Mouse (Mus musculus): Measurements from ENCODE around the gene Fkbp3. TPM values are rescaled to one million over a fixed set of nuclear protein-coding genes. Genes with fewer than 3 reads are reported as not detected.
"Not testable (repeated sequence)": the region's sequence is repeated elsewhere in the genome, so short reads cannot be mapped to it uniquely, and the experiment has no call there.

Fkbp3 gene
- total RNA-seq (2021), result 100 to 1,000 TPM; 174 to 193 TPM
- long read RNA-seq, transcript Fkbp3-201 (7 exons, 1,022 nt), result major isoform, 434 of 458 reads
- long read RNA-seq, partial matches to known transcripts, result 5 of 458 reads
- long read RNA-seq, other reads (novel, unspliced or antisense), result 17 of 458 reads

DNA sequence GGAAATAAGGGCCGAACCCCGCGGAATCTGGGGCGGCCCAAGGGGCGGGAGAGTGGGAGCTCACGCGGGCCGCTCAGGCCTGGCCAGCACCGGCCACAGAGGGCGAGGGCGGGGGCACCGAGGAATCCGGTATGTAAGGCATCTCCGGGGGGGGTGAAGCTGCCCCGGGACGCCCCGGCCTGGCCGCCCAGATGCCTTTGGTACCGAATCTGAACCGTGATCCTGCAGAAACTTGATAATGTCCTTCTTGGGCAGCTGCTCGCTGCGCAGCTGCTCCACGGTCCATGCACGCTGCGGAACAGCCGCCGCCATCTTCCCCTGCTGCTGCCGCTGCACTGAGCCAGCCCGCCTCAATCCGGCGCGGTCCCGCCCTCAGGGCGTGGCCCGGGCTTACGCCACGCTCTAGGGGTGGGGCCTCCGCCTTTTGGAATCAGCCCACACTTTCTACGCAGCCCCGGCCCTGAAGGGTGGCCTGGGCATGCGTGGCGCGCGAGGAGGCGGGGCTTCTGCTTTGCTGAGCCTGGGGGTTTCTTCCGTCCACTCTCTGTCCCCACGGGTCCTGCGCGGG is at the start of gene Fkbp3:
Gene Fkbp3 (minus strand): TSS at position 397 of the 568 bp plus-strand sequence.
- peak; percentile 96 to 98 for DNase-seq (ENCODE audit: low spot score in 2 of 2)

DNA sequence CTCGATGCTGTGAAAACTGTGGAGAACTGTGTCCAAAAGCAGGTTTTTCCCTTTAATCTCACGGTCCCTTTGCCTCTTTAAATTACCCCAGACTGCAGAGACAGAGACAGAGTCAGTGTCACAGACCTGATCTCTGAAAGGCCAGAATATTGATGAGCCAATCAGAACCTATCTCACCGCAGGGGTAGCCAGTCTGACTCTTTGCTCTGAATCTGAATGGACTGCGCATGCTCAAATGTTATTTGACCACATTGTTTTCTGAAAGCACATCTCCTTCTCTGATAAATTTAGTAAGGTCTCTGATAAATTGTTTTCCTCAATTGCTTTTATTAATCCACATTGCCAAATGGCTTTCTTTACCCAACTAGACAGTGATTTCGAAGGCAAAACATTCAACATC is 45.6 kb upstream of the Fkbp3 start:
- DNase-seq (ENCODE audit: low spot score in 2 of 2), result no peak

DNA sequence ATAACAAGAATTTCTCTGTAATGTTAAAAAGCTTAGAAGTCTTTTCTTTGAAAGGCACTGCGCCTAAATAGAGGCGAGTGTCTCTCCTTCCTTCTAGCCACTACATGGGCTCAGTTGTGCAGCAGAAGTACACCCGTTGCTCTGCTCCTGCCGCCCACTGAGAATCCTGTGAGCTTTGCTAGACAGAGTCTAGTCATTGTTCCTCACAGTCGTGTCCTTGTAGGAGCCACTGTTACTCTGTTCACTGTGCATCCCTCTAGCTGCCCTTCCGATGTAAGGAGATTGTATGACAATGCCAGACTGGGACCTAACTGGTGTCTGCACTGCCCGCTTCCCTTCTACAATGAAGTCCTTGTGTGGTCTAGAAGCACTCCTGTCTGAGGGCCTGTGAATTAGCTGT is 45.2 kb upstream of the Fkbp3 start:
- DNase-seq (ENCODE audit: low spot score in 2 of 2), result peak in 1 of 2 experiments; percentile 13

DNA sequence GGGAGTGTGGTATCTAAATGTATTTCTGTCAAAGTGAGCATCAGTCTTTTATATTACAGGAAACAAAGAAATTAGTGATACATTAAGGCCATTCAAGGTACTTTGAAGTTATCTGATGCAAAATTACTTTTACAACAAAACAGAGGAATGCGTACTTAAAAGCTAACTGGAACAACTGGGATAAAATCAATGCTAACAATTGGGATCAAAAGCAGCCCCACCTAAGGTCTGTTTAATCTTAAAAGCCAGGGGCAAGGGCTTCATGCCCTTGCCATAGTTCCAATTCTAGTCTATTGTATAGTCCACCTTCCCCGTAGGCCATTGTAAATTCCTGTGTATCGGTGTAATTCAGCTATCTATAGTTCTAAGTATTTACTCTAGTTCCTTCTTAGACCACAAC is 41.2 kb upstream of the Fkbp3 start:
- not testable (repeated sequence) for DNase-seq (ENCODE audit: low spot score in 2 of 2)

DNA sequence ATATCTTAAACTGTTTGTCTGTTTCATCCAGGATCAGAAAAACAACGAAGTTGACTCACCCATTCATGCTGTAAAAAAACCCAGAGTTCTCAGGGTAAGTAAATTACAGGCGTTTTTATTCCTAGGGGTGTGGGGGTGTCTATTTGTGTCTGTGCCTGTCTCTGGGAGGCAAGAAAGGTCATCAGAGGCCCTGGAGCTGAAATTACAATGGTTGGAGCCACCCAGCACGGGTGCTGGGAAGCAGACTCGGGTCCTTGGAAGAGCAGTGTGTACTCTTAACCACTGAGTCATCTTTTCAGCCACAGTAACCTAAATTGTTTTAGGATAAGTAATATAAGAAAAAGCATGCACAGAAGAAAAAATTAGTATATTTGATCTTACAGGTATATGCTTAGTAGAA is 40.1 kb upstream of the Fkbp3 start:
- no peak for DNase-seq (ENCODE audit: low spot score in 2 of 2)

DNA sequence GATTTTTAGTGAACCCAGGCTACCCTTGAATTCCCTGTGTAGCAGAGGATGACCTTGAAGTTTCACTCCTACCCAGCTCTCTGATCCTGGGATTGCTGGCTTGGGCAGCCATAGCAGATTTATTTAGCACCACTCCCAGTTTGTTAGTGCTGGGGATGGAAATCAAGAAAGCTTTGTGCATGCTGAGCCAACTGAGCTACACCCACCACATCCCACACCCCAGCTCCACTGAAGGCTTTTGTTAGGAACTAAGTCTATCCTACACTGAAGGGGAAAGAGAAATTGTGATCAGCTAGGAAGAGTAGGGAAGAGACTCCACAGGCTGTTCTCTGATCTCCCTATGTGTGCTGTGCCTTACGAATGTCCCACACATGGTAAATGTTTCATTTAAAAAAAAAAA is 39.0 kb upstream of the Fkbp3 start:
- DNase-seq (ENCODE audit: low spot score in 2 of 2), result no peak

DNA sequence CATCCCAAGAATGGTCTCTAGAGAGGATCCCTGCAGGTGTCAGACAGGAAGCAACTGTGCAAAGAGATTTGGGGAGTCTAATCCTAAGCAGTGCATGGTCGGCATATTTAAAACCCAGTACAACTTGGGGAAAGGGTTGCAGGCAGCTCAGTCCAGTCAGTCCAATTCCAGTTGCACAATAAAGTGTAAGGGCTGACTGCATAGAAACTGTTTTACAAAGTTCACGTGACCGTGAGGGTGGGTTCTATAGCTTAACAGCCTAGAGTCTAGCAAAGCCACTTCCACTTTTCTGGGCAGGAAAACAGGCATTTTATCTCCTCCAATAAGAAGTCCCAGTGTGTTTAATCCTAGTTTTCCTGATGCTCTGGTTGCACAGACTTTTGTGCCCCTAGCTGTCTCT is 37.7 kb upstream of the Fkbp3 start:
- no peak for DNase-seq (ENCODE audit: low spot score in 2 of 2)

DNA sequence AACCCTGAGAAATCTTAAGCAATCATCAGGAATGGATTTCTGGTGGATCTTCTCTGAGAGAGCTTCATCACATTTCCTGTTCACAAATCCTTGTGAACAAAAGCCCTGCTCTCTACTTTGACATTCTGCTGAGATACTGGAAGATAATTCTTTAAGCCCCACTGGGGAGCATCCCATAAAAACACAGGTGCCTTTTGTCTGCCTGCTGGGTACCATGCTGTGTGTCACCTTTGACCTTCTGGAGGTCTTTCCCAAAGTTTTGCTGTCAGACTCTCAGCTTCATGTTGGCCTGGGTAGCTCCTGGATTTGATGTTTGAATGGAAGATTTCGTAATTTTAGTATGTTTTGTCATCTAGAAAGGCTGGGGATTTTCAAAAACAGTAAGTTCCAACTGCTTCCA is 34.9 kb upstream of the Fkbp3 start:
- DNase-seq (ENCODE audit: low spot score in 2 of 2), result no peak

DNA sequence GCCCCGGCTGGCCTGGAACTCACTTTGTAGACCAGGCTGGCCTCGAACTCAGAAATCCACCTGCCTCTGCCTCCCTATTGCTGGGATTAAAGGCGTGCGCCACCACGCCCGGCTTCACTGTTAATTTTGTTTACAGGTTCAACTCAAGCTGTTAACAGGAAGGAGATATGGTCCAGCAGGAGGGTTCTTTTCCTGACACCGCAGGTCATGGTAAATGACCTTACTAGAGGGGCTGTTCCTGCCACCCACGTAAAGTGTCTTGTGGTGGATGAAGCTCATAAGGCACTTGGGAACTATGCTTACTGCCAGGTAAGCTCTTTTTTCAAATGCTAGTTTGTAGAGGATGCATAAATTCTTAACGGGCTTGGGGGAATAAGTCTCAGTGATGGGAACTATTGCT is 3.1 kb upstream of the Fkbp3 start:
- no peak for DNase-seq (ENCODE audit: low spot score in 2 of 2)

DNA sequence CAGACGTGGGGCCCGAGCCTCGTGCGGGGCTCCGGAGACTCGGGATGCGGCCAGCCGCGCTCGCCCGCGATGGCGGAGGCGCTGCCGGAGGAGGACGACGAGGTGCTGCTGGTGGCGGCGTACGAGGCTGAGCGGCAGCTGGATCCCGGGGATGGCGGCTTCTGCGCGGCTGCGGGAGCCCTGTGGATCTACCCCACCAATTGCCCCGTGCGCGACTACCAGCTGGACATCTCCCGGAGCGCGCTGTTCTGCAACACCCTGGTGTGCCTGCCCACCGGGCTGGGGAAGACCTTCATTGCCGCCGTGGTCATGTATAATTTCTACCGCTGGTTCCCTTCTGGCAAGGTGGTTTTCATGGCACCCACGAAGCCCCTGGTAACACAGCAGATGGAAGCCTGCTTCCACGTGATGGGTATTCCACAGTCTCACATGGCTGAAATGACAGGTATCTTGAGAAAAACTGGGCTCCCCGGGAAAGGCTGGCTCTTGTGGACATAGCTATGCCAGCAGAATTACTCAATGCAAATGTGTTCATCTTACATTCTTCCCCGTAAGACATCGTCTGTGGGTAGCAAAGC is 2.0 kb upstream of the Fkbp3 start:
- DNase-seq (ENCODE audit: low spot score in 2 of 2), result no peak

DNA sequence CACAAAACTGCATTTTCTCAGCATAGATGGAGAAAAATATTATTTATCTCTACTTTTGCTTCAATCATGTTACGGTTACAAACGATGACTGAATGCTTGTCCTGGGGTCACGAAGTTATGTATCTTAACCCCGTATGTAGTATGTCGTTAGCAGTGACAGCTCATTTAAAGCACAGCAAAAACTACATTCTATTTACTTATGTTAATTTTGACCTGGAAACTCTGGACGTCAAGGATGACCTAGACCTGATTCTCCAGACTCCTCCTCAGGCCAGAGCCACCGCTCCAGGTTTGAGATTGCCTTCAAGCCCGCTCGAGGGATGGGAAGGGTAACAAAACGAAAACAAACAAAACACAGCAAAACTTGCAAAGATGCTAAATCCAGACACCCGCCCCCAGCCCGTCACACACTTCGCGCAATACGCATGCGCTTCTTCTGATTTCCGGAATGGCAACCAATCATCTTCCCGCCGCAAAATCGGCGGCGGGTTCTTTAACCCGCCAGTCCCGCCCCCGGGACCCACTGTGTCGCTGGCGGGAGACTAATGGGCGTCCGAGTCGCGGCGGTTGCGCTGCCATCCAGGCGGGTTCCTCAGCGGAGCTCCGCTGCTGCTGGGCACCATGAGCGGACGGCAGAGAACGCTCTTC is 1.4 kb upstream of the Fkbp3 start, which contains the start of gene Fancm:
Gene Fancm (plus strand): TSS at position 519 of the 648 bp plus-strand sequence.
- peak; percentile 86 to 91 for DNase-seq (ENCODE audit: low spot score in 2 of 2)

DNA sequence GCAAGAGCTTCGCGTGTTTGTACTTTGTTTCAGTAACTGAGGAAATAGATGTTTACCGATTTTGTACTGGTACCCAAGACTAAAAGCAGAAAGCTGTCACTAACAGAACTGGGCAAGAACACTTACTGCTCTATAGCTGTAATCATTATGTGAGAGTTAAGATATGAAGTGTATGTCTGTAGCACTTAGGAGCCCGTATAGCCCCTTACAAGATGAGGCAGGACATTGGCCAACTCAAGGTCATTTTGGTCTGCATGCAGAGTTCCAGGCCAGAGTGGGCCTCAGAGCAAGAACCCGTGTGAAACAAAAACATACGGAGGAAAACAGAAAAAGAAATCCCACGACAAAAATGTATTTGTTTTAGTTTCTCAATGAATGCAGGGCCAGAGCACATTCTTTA is 844 bp upstream of the Fkbp3 start:
- no peak for DNase-seq (ENCODE audit: low spot score in 2 of 2)

DNA sequence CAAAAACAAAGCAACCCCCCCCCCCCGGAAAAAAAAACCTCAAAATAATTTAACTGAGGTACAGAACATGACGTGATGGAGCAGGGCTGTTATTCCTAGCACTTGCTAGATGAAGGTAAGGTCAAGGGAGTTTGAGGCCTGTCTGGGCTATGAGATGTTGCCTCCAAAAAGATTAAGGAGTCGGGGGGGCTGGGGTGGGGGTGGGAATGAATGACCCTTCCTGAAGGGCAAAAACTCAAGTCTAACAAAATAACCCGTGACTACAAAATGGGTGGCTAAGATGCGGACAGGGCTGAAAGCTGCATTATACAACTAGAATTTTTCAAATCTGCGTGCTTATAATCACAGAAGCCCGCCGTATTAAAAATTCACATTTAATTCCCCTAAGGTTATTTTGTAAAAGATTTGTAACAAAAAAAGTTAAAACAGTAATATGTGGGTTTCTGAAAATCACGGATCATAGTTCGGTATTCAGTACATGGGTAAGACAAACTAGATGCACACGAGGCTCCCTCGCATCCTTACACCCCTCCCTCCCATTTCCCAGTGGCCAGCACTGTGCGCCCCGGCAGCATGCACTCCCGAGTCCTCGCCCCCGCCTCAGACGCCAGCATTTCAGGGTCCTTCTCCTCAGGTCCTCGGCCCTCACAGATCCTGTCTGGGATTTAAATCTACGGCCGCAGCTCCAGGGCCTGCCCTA is 746 bp downstream of the Fkbp3 start:
- no peak for DNase-seq (ENCODE audit: low spot score in 2 of 2)

DNA sequence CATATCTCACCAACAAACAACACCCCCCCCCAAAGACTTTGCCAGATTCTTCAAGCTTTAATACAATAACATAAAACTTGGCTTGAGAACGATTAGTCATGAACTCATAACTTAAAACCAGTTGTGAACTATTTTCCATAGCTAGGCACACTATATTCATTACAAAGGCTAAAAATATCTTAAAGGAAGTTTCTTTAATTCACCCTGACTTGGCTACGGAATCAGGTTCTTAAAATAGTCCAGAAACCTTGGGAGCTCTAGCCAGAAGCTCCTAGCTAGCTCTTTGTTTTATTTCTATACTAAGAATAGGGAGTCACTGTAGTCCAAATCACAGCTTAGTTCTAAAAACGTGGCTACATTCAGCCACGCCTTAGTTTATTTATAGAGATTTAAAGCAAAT is 5.4 kb downstream of the Fkbp3 start:
- no peak for DNase-seq (ENCODE audit: low spot score in 2 of 2)

DNA sequence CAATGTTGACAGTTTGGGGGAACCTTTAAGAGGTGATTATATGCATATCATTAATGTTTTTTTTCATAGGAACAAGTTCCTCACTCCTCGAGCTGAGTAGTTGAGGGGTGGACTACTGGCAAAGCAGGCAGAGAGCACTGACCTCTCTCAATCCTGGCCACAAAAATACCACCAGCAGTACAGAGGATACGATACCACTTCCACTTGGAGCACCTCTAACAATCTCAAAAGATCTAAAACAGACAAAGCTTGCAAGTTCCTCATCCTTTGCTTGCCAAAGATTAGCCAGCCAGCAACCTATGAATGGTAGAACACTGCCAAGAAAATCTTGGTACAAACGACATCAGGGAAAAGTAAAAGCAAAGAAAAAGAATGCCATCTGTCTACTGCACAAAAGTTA is 7.6 kb downstream of the Fkbp3 start:
- no peak for DNase-seq (ENCODE audit: low spot score in 2 of 2)

DNA sequence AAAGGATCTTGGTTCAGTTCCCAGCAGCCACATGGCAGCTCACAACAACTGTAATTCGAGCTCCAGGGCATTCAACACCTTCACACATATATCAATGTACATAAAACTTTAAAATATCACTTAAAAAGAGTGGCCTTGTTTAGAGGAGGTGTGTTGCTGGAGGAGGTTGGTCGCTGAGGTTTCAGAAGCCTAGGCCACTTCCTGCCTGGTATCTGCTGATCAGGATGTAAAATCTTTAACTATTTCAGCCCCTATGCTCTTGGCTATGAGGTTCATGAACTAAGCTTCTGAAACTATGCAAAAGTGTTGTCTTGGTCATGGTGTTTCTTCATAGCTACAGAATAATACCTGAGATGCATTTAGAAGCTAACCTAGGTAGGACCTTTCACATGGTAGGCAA is 8.6 kb downstream of the Fkbp3 start:
- no peak for DNase-seq (ENCODE audit: low spot score in 2 of 2)

DNA sequence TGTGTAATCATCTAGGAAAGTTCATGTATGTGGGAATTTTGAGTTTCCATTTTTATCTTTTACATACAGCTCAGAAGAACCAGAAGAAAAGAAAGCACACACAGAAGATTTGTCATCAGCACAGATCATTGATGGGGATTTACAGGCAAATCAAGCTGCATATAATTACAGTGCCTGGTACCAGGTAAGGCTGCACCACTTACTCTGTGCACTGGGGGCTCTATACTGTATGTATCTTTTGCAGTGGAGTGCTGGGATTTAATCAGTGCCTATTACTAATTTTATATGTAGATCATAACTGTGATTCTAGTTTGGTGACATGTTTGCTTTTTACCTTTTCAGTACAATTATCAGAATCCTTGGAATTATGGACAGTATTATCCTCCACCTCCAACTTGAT is 12.7 kb downstream of the Fkbp3 start:
- DNase-seq (ENCODE audit: low spot score in 2 of 2), result no peak

DNA sequence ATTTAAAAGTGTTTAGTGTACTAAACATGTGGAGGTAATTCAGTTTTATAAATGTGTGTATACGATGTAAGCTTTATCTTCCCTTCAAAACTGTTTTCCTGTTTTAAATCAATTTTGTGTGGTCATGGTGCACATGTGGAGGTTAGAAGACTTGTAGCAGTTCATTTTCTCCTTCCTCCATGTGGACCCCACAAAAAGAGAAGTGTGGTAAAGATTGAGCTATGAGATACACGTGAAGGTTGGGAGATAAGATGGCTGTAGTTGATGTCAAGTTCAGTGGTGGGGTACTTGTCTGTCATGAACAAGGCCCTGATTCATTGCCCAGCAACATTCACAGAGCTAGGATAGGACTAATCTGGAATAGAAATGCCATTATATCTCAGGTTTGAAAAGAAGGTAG is 15.6 kb downstream of the Fkbp3 start:
- DNase-seq (ENCODE audit: low spot score in 2 of 2), result no peak

DNA sequence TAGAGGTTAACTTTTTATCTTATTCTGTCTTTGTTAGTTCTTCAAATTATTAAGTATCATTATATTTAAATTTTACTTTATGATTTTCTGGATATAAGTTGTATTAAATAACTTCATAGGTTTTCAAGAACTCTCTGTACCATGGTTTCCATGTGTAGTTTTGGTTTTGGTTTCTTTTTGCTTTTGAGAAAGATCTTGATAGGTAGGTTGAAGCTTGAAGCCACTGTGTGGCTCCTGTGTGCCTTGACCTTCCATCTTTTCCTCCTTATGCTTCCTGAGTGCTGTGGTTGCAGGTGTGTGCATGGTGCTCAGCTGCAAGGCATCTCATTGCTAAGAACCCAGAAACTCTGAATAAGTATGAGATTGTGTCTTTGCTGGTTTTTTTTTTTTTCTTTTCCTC is 25.0 kb downstream of the Fkbp3 start:
- no peak for DNase-seq (ENCODE audit: low spot score in 2 of 2)

DNA sequence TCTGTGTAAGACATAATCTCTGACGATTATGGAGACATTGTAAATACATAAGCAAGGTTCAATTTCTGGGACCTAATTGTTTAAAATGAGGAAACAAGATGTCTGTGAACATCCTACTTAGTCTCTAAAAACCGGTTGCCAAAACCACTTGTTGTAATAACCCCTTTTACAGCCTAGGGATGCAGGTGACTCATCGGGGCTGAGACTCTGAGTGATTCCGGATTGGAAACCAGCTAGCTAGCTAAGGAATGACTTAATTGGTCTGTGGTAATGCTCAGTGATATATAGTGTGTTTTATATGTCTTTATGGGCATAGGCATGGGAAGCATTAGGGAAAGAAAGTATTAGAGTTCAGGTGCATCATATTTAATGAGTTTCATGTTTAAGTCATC is 36.3 kb downstream of the Fkbp3 start:
- DNase-seq (ENCODE audit: low spot score in 2 of 2), result no peak

DNA sequence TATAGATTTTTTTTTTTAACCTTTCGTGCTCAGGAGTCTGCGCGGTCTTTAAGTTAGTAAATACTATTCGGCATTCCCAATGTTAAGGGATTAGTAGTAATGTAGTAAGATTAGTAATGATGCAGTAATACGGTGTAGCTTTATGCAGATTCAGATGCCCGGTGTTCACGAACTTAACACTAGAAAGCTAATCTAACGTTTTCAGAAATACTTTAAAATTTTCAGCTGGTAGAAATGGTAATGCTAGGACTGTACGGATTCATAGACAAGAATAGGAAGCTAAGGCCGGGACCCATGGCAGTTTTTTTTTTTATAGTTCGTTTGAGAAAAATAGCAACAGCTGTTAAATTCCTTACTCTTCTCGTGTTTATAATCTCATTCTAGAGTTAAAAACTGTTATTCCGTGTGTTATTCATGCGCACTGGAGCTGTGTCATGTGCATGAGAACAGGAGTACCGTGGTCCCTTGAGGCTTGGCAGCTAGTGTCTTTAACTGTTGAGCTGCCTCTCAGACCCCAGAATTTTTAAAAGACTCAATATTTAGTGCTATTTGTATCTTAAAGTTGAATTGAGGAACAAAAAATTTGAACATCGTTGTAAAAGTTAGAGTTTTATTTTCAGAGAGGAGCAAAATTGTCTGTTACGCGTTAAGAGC is 36.8 kb downstream of the Fkbp3 start:
- no peak for DNase-seq (ENCODE audit: low spot score in 2 of 2)

Measured in layer of hippocampus, postnatal 10 days (tissue).